In genomic region chr4:117645859-117646258, GRCm38 (mm10) we compare ENCODE assay signal across 11 mouse cellular contexts. TPM values are rescaled to one million over a fixed set of nuclear protein-coding genes. Genes with fewer than 3 reads are reported as not detected.
DNase-seq lines count a peak whose midpoint lies in the region; ATAC-seq lines count a peak whose summit lies in the region.
"Had no signal": no experiment of that assay in that cellular context is flagged by ENCODE, and none has a peak within 500 bp of the region (broad histone marks: within the 10 kb centered on the region; RNA-seq: fewer than 3 reads in every experiment).

No protein-coding gene starts in this region.

- peak; percentile 46 for DNase-seq in cerebellum, adult 11-12 months
- no peak for DNase-seq in cerebellum, postnatal 36 days
- peak; percentile 41 to 54 for DNase-seq in cerebellum, postnatal 10 days
- DNase-seq in urinary bladder, postnatal 14 days (ENCODE audit: low spot score): no peak
- no peak for DNase-seq in spleen, postnatal 36 days (ENCODE audit: low spot score in 2 of 2)
- DNase-seq in heart, adult 8-10 months (ENCODE audit: low spot score): no peak
- DNase-seq: thymus, postnatal 25 days had no signal

- no peak overlapping the region for H3K4me3 ChIP-seq in hindbrain, embryonic 12.5 days
- H3K4me3 ChIP-seq in midbrain, embryonic 13.5 days (replicated peaks): no peak overlapping the region
- H3K4me3 ChIP-seq: erythroblast, embryonic 14.5 days had no signal

- H3K9ac ChIP-seq in hindbrain, embryonic 12.5 days: peak overlapping the region; percentile 35; the same call in 1 of the 2 replicates
- H3K9ac ChIP-seq in midbrain, embryonic 13.5 days (replicated peaks): peak overlapping the region; percentile 45

- peaks cover 5% of the 10 kb centered on the region; the same call in 1 of the 2 replicates for H3K36me3 ChIP-seq in hindbrain, embryonic 12.5 days
- 0 out of 2 replicates have a peak, but pooled peaks cover 10% of the 10 kb centered on the region for H3K36me3 ChIP-seq in midbrain, embryonic 13.5 days

- H3K4me2 ChIP-seq in hindbrain, embryonic 12.5 days (replicated peaks): peak overlapping the region; percentile 32; the same call in 1 of the 2 replicates
- H3K4me2 ChIP-seq in midbrain, embryonic 13.5 days (replicated peaks): peak overlapping the region; percentile 43

- H3K9me3 ChIP-seq in hindbrain, embryonic 12.5 days (replicated peaks): no peaks in the 10 kb centered on the region
- no peaks in the 10 kb centered on the region for H3K9me3 ChIP-seq in midbrain, embryonic 13.5 days
- H3K9me3 ChIP-seq: G1E had no signal

- peak overlapping the region; percentile 93 for H3K27ac ChIP-seq in hindbrain, embryonic 12.5 days
- peak overlapping the region; percentile 91 for H3K27ac ChIP-seq in midbrain, embryonic 13.5 days

- WGBS in hindbrain, embryonic 12.5 days: 72% methylated on average over 2 of the region's 2 CpGs
- 66% methylated on average over 2 of the region's 2 CpGs for WGBS in midbrain, embryonic 13.5 days

- ATAC-seq in hindbrain, embryonic 12.5 days (ENCODE audit: low FRiP score): peak; percentile 26; the same call in 1 of the 2 replicates
- peak; percentile 16; the same call in 1 of the 2 replicates for ATAC-seq in midbrain, embryonic 13.5 days

- peaks cover 59% of the 10 kb centered on the region for H3K4me1 ChIP-seq in hindbrain, embryonic 12.5 days
- H3K4me1 ChIP-seq in midbrain, embryonic 13.5 days (replicated peaks): peaks cover 69% of the 10 kb centered on the region

- H3K27me3 ChIP-seq in hindbrain, embryonic 12.5 days: no peaks in the 10 kb centered on the region
- H3K27me3 ChIP-seq in midbrain, embryonic 13.5 days: 0 out of 2 replicates have a peak, but pooled peaks cover 7% of the 10 kb centered on the region

RNA-seq across cellular contexts. Expression of gene Dmap1, which starts 36.2 kb away (rescaled TPM):
- polyA plus RNA-seq in hindbrain, embryonic 12.5 days (2016; fragmentation: Nextera tagmentation; extraction: Ambion mirVana): 70.3 and 72.1 TPM in 2 replicates
- polyA plus RNA-seq in midbrain, embryonic 13.5 days (2015; fragmentation: Nextera tagmentation; extraction: Ambion mirVana): 77.8 and 78.2 TPM in 2 replicates
- total RNA-seq in heart, adult 8-10 months (2022): 10 to 100 TPM; 15.9 to 23.7 (median 20.9) TPM

Comparison
In these comparisons a context has a peak if more than half of its experiments do, and no peak if none do; other contexts are left out.
1. DNase-seq: peak in cerebellum, adult 11-12 months (single experiment) and cerebellum, postnatal 10 days (2 of 2); none in cerebellum, postnatal 36 days (0 of 2), urinary bladder, postnatal 14 days (single experiment), spleen, postnatal 36 days (0 of 2) and heart, adult 8-10 months (single experiment).